Mouse (Mus musculus): ENCODE results near the gene Tedc2.

GRCm38 (mm10) chr17:24209916-24210240, 10.8 kb downstream of the Tedc2 start:
- TF ChIP-seq CTCF (IDR thresholded peaks at IDR 0.05) (no peak), EP300 (IDR thresholded peaks at IDR 0.05) (no peak)

Data from lung, postnatal 0 days (tissue).